Mouse (Mus musculus) stomach, postnatal 0 days (tissue): Measurements from ENCODE around the gene Snx11. TPM values are rescaled to one million over a fixed set of nuclear protein-coding genes. Genes with fewer than 3 reads are reported as not detected.
"Not testable (repeated sequence)": the region's sequence is repeated elsewhere in the genome, so short reads cannot be mapped to it uniquely, and the experiment has no call there.

ENCODE experiments used
- ATAC-seq: fragments of 200-750 bp; cut with Nextera tagmentation; 2 replicates; pipeline ENCODE4 v1.8.0; 2017; ENCODE audit not compliant: low FRiP score, low TSS enrichment
- DNase-seq: peaks from one replicate; pipeline ENCODE4 v3.0.0-alpha.2; 2016; ENCODE audit warnings: low spot score
- H3K27ac ChIP-seq: fragments of 300-500 bp; sonication (generic); replicated peaks from 2 replicates; pipeline ENCODE4 v1.5.1; 2014; ENCODE audit warnings: mild to moderate bottlenecking, control low read depth
- H3K27me3 ChIP-seq: fragments of 300-500 bp; sonication (generic); 2 replicates; pipeline ENCODE4 v1.6.1; 2014; ENCODE audit warnings: low read length; ENCODE audit not compliant: control insufficient read depth, insufficient read depth
- H3K36me3 ChIP-seq: fragments of 300-500 bp; sonication (generic); 2 replicates; pipeline ENCODE4 v1.6.1; 2014; ENCODE audit warnings: low read length, mixed read lengths; ENCODE audit not compliant: control insufficient read depth, insufficient read depth
- H3K4me1 ChIP-seq: fragments of 300-500 bp; sonication (generic); replicated peaks from 2 replicates; pipeline ENCODE4 v1.6.1; 2014; ENCODE audit warnings: antibody characterized with exemption; ENCODE audit not compliant: control insufficient read depth, insufficient read depth
- H3K4me2 ChIP-seq: fragments of 300-500 bp; sonication (generic); replicated peaks from 2 replicates; pipeline ENCODE4 v1.6.1; 2014; ENCODE audit warnings: low read depth, mild to moderate bottlenecking, control low read depth, moderate library complexity
- H3K4me3 ChIP-seq: fragments of 300-500 bp; sonication (generic); 2 replicates; pipeline ENCODE4 v1.5.1; 2014; ENCODE audit warnings: low read depth, low read length, control low read depth
- H3K9ac ChIP-seq: fragments of 300-500 bp; sonication (generic); 2 replicates; pipeline ENCODE4 v1.6.1; 2014; ENCODE audit warnings: mild to moderate bottlenecking, low read length, control low read depth, mixed read lengths
- H3K9me3 ChIP-seq: fragments of 300-500 bp; sonication (generic); 2 replicates; pipeline ENCODE4 v1.6.1; 2016; ENCODE audit warnings: low read length; ENCODE audit not compliant: control insufficient read depth
- CTCF ChIP-seq: IDR thresholded peaks from 2 replicates; pipeline ENCODE4 v1.5.1; 2016; ENCODE audit warnings: antibody characterized with exemption, low read depth, mild to moderate bottlenecking, moderate library complexity
- EP300 ChIP-seq: optimal IDR thresholded peaks from 2 replicates; pipeline ENCODE3; 2016; ENCODE audit warnings: antibody characterized with exemption
- WGBS: fragments of 180-500 bp; shearing (Covaris S2); extraction: QIAGEN DNeasy Blood & Tissue Kit; methylation state at CpG from one replicate; pipeline ENCODE4 v1.1.7; 2014; 5-methylcytosine and 5-hydroxymethylcytosine counted together
- polyA plus RNA-seq: library from polyadenylated mRNA; unstranded; fragments of >200 nt; fragmentation: Nextera tagmentation; extraction: Ambion mirVana; gene quantifications from 2 replicates; pipeline ENCODE4 v1.2.1, GENCODE M21; 2015

Snx11 gene
- polyA plus RNA-seq, 1 experiment from 2014 or later = 17.6 TPM

DNA sequence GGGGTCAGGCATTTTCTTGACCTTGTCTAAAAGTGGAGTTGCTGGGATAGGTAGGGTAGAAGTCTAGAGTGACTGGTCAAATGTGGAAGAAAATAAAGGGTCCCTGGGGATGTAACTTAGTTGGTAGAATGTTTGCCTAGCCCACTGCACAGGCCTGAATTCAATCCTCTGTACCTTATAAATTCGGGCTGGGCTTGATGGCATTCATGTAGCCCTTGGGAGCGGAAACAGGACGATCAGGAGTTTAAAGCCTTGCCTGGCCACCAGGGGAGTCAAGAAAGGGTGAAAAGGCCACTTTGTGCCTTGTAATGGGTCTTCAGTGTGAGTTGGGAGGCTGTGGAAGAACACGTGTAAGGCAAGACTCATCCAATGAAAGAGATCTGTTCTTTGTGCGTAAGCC, 12.6 kb upstream of the Snx11 start:
- ATAC-seq (no peak), DNase-seq (no peak)
- TF ChIP-seq EP300 = no peak
- TF ChIP-seq CTCF = peak; percentile 41
- no peaks in the 10 kb centered on the region for H3K9me3 ChIP-seq
- peaks cover 6% of the 10 kb centered on the region for H3K4me1 ChIP-seq
- H3K36me3 ChIP-seq = no peaks in the 10 kb centered on the region
- peak overlapping the region; percentile 85 for H3K4me3 ChIP-seq
- H3K9ac ChIP-seq = peak overlapping the region; percentile 65
- H3K27me3 ChIP-seq = no peaks in the 10 kb centered on the region
- H3K27ac ChIP-seq = 0 out of 2 replicates have a peak overlapping the region, but pooled peaks have one; percentile 87
- WGBS = 6% methylated on average over 5 of the region's 5 CpGs
- peak overlapping the region; percentile 69 for H3K4me2 ChIP-seq

GRCm38 (mm10) chr11:96788871-96789795, 11.8 kb upstream of the Snx11 start, which contains the start of gene Cbx1:
Cbx1 (plus strand) TSS chr11:96789127.
- TF ChIP-seq EP300 (no peak), CTCF (no peak)

DNA sequence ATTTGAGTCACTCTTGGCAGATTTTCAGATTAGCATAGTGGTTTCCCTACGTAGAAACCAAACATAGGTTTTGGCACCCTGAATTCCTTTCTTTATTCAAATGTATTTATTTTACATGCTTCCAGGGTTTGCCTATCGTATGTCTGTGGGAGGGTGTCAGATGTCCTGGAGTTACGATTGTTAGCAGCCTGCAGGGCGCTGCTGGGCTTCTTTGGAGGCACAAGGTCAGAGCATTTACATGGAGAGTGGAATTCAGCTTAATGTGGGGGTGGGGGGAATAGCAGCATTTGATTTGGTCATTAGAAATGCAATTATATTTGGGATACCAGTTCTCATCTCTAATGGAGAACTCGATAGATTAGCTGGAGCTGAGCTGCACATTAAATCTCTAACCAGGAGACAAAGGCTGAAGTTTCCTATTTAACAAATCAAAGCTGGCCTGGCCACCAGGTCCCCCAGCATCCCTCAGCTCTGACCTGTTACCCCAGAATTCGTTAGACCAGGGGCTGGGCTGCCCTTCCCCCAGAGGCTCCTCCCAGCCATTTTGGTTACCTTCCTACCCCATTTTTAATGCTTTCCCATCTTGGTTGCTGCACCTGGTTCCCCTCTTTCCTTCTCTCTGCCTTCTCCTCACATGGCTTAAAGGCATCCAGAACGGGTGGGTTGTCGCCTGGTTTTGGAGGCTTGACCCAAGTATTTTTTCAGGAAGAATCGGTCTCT, 9.5 kb upstream of the Snx11 start:
- no peak overlapping the region for H3K9ac ChIP-seq
- TF ChIP-seq EP300 (no peak), CTCF (no peak)
- peaks cover 6% of the 10 kb centered on the region for H3K4me1 ChIP-seq
- no peak for ATAC-seq
- no peak overlapping the region for H3K4me2 ChIP-seq
- H3K27me3 ChIP-seq = no peaks in the 10 kb centered on the region
- no peak overlapping the region for H3K27ac ChIP-seq
- no peaks in the 10 kb centered on the region for H3K36me3 ChIP-seq
- 32% methylated on average over 9 of the region's 9 CpGs for WGBS
- no peak for DNase-seq
- no peaks in the 10 kb centered on the region for H3K9me3 ChIP-seq
- H3K4me3 ChIP-seq = no peak overlapping the region

More at GRCm38 (mm10) chr11:96788871-96789795, 11.8 kb upstream of the Snx11 start, which contains the start of gene Cbx1:
- Histone ChIP-seq H3K27me3 (no peaks in the 10 kb centered on the region), H3K9me3 (no peaks in the 10 kb centered on the region), H3K4me2 (peak within 1 kb of the TSS; percentile 69), H3K27ac (peak within 1 kb of the TSS; percentile 87), H3K4me1 (peaks cover 6% of the 10 kb centered on the region), H3K9ac (peak within 1 kb of the TSS; percentile 65), H3K4me3 (peak within 1 kb of the TSS; percentile 85), H3K36me3 (no peaks in the 10 kb centered on the region)
- peak; percentile 92 for DNase-seq
- 1% methylated on average over 75 of the region's 93 CpGs for WGBS
- ATAC-seq = peak; percentile 96

DNA sequence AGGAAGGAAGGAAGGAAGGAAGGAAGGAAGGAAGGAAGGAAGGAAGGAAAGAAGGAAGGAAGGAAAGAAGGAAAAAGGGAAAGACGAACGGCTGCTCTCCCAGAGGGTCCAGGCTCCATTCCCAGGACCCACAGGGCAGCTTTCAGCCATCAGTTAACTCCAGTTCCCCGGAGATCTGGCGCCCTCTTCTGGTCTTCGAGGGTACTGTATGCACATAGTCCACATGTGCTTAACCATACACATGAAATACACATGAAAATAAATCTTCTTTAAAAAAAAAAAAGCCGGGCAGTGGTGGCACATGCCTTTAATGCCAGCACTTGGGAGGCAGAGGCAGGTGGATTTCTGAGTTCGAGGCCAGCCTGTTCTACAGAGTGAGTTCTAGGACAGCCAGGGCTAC, 7.5 kb upstream of the Snx11 start:
- not testable (repeated sequence) for H3K36me3 ChIP-seq, H3K4me1 ChIP-seq, H3K27ac ChIP-seq, H3K4me3 ChIP-seq, H3K9ac ChIP-seq, H3K9me3 ChIP-seq, H3K4me2 ChIP-seq, H3K27me3 ChIP-seq, ATAC-seq
- peak; percentile 84 for DNase-seq
- peak; percentile 80 for TF ChIP-seq CTCF
- WGBS = 10% methylated on average over 7 of the region's 7 CpGs

GRCm38 (mm10) chr11:96781425-96781824, 4.1 kb upstream of the Snx11 start:
- WGBS = 63% methylated on average over 2 of the region's 2 CpGs
- ATAC-seq (no peak), DNase-seq (no peak)
- Histone ChIP-seq H3K4me1 (no peaks in the 10 kb centered on the region), H3K9me3 (no peaks in the 10 kb centered on the region), H3K36me3 (no peaks in the 10 kb centered on the region), H3K9ac (no peak overlapping the region), H3K27me3 (no peaks in the 10 kb centered on the region), H3K4me3 (no peak overlapping the region), H3K27ac (no peak overlapping the region), H3K4me2 (no peak overlapping the region)
- TF ChIP-seq EP300 (no peak), CTCF (peak; percentile 68)

- DNase-seq (no peak), ATAC-seq (no peak)
- Histone ChIP-seq H3K9ac (no peak overlapping the region), H3K27me3 (no peaks in the 10 kb centered on the region), H3K36me3 (no peaks in the 10 kb centered on the region), H3K4me2 (no peak overlapping the region), H3K27ac (no peak overlapping the region), H3K4me1 (no peaks in the 10 kb centered on the region), H3K4me3 (no peak overlapping the region), H3K9me3 (no peaks in the 10 kb centered on the region)
- no peak for TF ChIP-seq CTCF
- no peak for TF ChIP-seq EP300
- WGBS = 74% methylated on average over 5 of the region's 5 CpGs
Measured at GRCm38 (mm10) chr11:96780306-96780705, 2.9 kb upstream of the Snx11 start.

GRCm38 (mm10) chr11:96778061-96778627, 785 bp upstream of the Snx11 start:
- not testable (repeated sequence) for H3K9ac ChIP-seq, H3K27me3 ChIP-seq, DNase-seq, ATAC-seq, H3K36me3 ChIP-seq, H3K9me3 ChIP-seq, H3K4me1 ChIP-seq
- H3K4me3 ChIP-seq = peak overlapping the region; percentile 71
- peak overlapping the region; percentile 70 for H3K27ac ChIP-seq
- H3K4me2 ChIP-seq = peak overlapping the region; percentile 88
- 65% methylated on average over 10 of the region's 10 CpGs for WGBS
